Mouse (Mus musculus) forebrain, postnatal 0 days (tissue): Measurements from ENCODE around the gene Nxt1. TPM values are rescaled to one million over a fixed set of nuclear protein-coding genes. Genes with fewer than 3 reads are reported as not detected.

Experiments used
- ATAC-seq: fragments of 200-750 bp; cut with Nextera tagmentation; 2 replicates; pipeline ENCODE4 v1.8.0; 2017; ENCODE audit warnings: mild to moderate bottlenecking, moderate library complexity
- DNase-seq: peaks from one replicate; pipeline ENCODE4 v3.0.0-alpha.2; 2015
- H3K27ac ChIP-seq: fragments of 300-500 bp; sonication (generic); 2 replicates; pipeline ENCODE4 v1.5.1; 2014; ENCODE audit warnings: low read depth, mild to moderate bottlenecking, antibody characterized with exemption, low read length, moderate library complexity, mixed read lengths
- H3K27me3 ChIP-seq: fragments of 300-500 bp; sonication (generic); 2 replicates; pipeline ENCODE4 v1.6.1; 2014; ENCODE audit warnings: mild to moderate bottlenecking, low read length, mixed read lengths; ENCODE audit not compliant: insufficient read depth
- H3K36me3 ChIP-seq: fragments of 300-500 bp; sonication (generic); 2 replicates; pipeline ENCODE4 v1.6.1; 2014; ENCODE audit warnings: mild to moderate bottlenecking, moderate library complexity; ENCODE audit not compliant: insufficient read depth
- H3K4me1 ChIP-seq: fragments of 300-500 bp; sonication (generic); 2 replicates; pipeline ENCODE4 v1.6.1; 2014; ENCODE audit warnings: antibody characterized with exemption; ENCODE audit not compliant: insufficient read depth
- H3K4me2 ChIP-seq: fragments of 300-500 bp; sonication (generic); 2 replicates; pipeline ENCODE4 v1.6.1; 2014; ENCODE audit warnings: low read depth, mild to moderate bottlenecking, moderate library complexity
- H3K4me3 ChIP-seq: fragments of 300-500 bp; sonication (generic); 2 replicates; pipeline ENCODE4 v1.5.1; 2014; ENCODE audit warnings: low read depth, low read length, mixed read lengths
- H3K9ac ChIP-seq: fragments of 300-500 bp; sonication (generic); 2 replicates; pipeline ENCODE4 v1.6.1; 2014; ENCODE audit warnings: mild to moderate bottlenecking
- H3K9me3 ChIP-seq: fragments of 300-500 bp; sonication (generic); 2 replicates; pipeline ENCODE4 v1.6.1; 2016; ENCODE audit warnings: low read length
- CTCF ChIP-seq: sonication (generic); IDR thresholded peaks from 2 replicates; pipeline ENCODE4 v1.5.1; 2016; ENCODE audit warnings: antibody characterized with exemption, control low read depth, low read depth
- WGBS: fragments of 180-500 bp; shearing (Covaris S2); extraction: QIAGEN DNeasy Blood & Tissue Kit; methylation state at CpG from one replicate; pipeline ENCODE4 v1.1.7; 2014; 5-methylcytosine and 5-hydroxymethylcytosine counted together
- polyA plus RNA-seq: library from polyadenylated mRNA; unstranded; fragments of >200 nt; fragmentation: Nextera tagmentation; extraction: Ambion mirVana; gene quantifications from 2 replicates; pipeline ENCODE4 v1.2.1, GENCODE M21; 2015
- total RNA-seq: library from RNA; depleted of rRNA; stranded (reverse); fragments of >200 nt; gene quantifications from 2 replicates; pipeline ENCODE4 v1.2.3, GENCODE M21; 2014

Gene Nxt1
- total and polyA plus RNA-seq, 2 experiments from 2014 or later, result 29.6 to 34.6 TPM

DNA sequence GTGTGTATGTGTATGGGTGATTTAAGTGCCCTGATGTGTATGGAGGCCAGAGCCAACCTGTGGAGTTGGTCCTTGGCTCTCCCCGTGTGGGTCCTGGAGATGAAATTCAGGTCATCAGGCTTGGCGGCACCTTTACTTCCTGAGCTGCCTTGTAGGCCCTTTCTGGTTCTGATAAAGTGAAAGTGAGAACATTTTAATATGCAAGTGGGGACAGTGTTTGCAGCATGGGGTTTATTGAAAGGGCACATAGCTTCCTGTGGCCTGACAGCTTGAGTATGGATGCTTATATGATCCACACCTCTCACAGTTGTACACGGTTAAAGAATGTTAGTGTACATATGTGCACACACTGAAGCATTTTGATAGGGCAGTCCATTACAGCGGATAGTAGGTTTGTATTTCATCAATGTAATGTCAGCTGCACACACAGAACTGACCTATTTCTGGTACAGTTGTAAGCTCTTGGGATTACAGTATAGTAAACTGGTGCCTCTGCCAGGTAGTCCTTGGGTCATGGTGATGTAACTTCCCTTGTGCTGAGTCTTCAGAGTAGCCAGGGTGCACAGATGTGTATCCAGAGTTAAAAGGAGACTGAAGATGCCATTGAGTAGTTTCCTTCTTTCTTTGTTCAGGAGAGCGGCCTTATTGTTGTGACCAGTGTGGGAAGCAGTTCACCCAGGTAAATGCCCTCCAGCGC, 17.2 kb downstream of the Nxt1 start:
- Histone ChIP-seq H3K27ac (no peak overlapping the region), H3K4me2 (no peak overlapping the region), H3K4me3 (no peak overlapping the region), H3K4me1 (no peaks in the 10 kb centered on the region), H3K27me3 (no peaks in the 10 kb centered on the region), H3K9me3 (no peaks in the 10 kb centered on the region), H3K36me3 (peaks cover 70% of the 10 kb centered on the region), H3K9ac (no peak overlapping the region)
- TF ChIP-seq CTCF, result no peak
- no peak for DNase-seq
- ATAC-seq, result no peak
- 96% methylated on average over 6 of the region's 6 CpGs for WGBS

DNA sequence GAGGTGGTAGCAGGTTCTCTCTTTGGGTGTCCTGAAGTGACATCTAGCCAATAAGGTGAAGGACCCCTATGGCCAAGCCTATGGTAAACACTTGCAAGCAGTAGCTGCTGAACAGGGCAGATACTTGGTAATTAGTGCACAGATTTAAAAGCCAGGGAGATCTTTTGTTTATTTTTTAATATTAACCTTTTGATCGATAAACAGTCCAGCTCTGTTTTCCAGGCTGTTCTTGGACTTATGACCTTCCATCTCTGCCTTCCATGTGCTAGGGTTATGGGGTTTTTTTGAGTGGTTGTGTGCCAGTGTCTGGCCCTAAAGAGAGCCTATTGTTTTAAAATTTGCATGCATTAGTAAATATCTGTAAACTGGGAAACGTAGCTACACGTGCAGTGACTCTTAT, 17.9 kb downstream of the Nxt1 start:
- ATAC-seq, result no peak
- Histone ChIP-seq H3K4me3 (no peak overlapping the region), H3K27me3 (no peaks in the 10 kb centered on the region), H3K9ac (no peak overlapping the region), H3K4me1 (no peaks in the 10 kb centered on the region), H3K9me3 (no peaks in the 10 kb centered on the region), H3K27ac (no peak overlapping the region), H3K36me3 (peaks cover 69% of the 10 kb centered on the region), H3K4me2 (no peak overlapping the region)
- DNase-seq, result no peak
- WGBS, result 94% methylated on average over 3 of the region's 3 CpGs
- no peak for TF ChIP-seq CTCF

DNA sequence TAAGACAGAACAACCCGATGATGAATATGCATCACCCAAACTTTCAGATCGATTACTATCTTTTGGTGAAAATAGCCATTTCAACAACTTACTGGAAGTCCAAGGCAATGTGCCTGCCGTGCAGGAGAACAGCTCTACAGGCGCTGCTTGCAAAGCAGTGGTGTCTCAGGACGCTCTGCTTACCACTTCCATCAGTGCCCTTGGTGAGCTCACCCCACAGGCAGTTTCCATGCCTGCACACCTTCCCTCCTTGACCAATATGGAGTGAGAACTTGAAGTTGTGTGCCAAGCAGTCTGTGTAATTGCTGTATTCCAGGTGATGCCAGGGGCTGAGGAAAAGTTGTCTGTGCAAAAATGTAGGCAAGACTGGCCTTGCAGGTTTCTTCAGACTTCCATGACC, 18.4 kb downstream of the Nxt1 start:
- H3K9ac ChIP-seq, result no peak overlapping the region
- peaks cover 70% of the 10 kb centered on the region for H3K36me3 ChIP-seq
- no peaks in the 10 kb centered on the region for H3K9me3 ChIP-seq
- no peak for TF ChIP-seq CTCF
- 95% methylated on average over 5 of the region's 5 CpGs for WGBS
- ATAC-seq (no peak), DNase-seq (no peak)
- no peaks in the 10 kb centered on the region for H3K4me1 ChIP-seq
- H3K27ac ChIP-seq, result no peak overlapping the region
- H3K27me3 ChIP-seq, result no peaks in the 10 kb centered on the region
- H3K4me2 ChIP-seq, result no peak overlapping the region
- H3K4me3 ChIP-seq, result no peak overlapping the region

DNA sequence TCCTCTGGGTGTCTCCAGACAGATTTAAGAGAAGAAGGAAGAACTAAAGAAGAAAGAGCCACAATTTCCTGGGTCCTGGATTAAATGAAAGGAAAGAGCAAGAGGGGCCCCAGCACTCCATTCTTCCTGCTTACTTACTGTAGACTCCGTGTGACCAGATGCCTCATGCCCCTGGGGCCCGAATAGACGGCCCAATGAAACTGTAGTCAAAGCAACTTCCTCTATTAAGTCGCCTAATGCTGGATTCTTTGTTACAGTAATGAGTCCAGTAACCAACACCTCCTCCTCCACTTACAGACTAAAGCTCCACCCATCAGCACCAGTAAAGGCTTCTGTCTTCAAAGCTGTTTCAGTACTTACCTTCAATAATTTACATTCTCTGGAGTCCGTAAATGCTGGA, 26.2 kb downstream of the Nxt1 start:
- no peak for ATAC-seq
- Histone ChIP-seq H3K36me3 (peaks cover 59% of the 10 kb centered on the region), H3K4me2 (no peak overlapping the region), H3K4me3 (no peak overlapping the region), H3K27me3 (no peaks in the 10 kb centered on the region), H3K27ac (no peak overlapping the region), H3K4me1 (no peaks in the 10 kb centered on the region), H3K9me3 (no peaks in the 10 kb centered on the region), H3K9ac (no peak overlapping the region)
- TF ChIP-seq CTCF, result no peak
- 70% methylated on average over 5 of the region's 5 CpGs for WGBS
- DNase-seq, result no peak

DNA sequence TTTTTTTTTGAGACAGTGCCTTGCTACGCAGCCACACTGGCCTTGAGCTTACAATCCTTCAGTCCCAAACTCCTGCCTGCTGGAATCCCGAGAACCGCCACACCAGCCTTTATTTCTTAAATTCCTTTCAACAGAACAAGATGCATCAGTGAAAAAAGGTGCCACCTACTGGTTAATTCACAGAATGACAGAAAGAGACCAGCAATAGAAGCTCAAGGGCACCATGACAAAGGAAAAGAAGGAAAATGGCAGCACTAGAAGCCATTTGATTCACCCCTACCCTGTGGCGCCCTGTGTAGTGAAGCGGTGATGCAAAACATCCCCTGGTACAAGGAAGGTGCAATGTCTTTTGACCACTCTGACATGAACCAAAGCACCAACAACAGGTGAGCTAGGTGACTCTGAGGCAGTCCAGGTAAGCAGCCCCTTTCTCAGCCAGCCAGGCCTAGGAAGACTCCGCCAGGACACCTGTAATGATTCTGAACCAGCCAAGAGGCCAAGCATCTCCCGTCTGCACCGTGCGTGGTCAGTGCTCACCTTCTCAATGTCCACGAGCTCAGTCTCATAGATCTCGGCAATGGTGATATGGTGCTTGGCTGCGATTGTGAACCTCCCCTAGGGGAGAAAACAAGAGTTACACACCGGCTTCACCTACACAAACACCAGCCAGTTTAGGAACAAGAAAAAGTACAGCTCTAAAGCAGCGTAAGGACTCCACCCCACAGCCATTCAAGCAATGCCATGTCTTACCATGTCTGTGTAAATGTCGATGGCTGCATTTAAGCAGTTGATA, 34.2 kb downstream of the Nxt1 start:
- no peak overlapping the region for H3K4me3 ChIP-seq
- peak; percentile 66 for ATAC-seq
- peaks cover 22% of the 10 kb centered on the region for H3K36me3 ChIP-seq
- TF ChIP-seq CTCF, result peak; percentile 68
- no peaks in the 10 kb centered on the region for H3K27me3 ChIP-seq
- H3K4me1 ChIP-seq, result no peaks in the 10 kb centered on the region
- peak; percentile 55 for DNase-seq
- WGBS, result 73% methylated on average over 15 of the region's 15 CpGs
- no peak overlapping the region for H3K4me2 ChIP-seq
- no peak overlapping the region for H3K9ac ChIP-seq
- no peaks in the 10 kb centered on the region for H3K9me3 ChIP-seq
- no peak overlapping the region for H3K27ac ChIP-seq

DNA sequence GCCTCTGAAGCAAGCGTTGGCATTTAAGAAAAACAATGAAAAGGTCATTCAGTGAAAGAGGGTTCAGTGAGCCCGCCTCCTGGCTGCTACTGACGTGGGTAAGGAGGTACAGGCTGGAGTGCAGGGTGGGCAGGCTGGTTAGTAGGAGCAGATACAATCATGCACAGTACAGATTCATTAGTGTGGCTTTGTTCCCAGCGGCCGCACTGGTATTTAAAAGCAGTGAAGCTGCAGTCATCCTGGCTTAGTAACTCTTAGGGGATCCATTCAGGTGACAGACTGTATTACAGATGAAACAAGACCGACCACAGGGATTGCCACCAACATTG, 34.8 kb downstream of the Nxt1 start:
- 38% methylated on average over 6 of the region's 6 CpGs for WGBS
- Histone ChIP-seq H3K4me2 (no peak overlapping the region), H3K4me3 (no peak overlapping the region), H3K9me3 (no peaks in the 10 kb centered on the region), H3K27ac (no peak overlapping the region), H3K27me3 (no peaks in the 10 kb centered on the region), H3K36me3 (peaks cover 27% of the 10 kb centered on the region), H3K9ac (no peak overlapping the region), H3K4me1 (no peaks in the 10 kb centered on the region)
- DNase-seq (no peak), ATAC-seq (peak; percentile 36; the same call in 1 of the 2 replicates)
- TF ChIP-seq CTCF, result no peak

DNA sequence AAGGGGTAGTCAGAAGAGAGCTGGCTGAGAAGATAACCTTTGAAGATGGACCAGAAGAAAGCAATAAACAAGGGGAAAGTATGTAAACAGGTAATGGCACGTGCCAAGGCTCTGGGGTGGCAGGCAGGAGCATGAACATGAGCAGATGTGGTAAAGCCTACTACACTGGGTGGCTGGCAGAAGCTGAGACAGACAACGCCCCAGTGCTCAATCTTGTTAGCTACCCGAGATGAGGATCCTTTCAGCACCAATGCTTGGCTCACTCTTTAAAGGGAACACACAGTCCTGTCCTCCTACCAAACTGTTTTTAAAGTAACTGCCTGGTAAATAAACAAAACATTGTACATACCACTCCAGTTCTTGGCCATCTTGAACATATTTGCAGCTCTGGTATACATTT, 39.9 kb downstream of the Nxt1 start:
- TF ChIP-seq CTCF, result no peak
- Histone ChIP-seq H3K27ac (no peak overlapping the region), H3K9me3 (no peaks in the 10 kb centered on the region), H3K4me1 (no peaks in the 10 kb centered on the region), H3K4me2 (no peak overlapping the region), H3K4me3 (no peak overlapping the region), H3K27me3 (no peaks in the 10 kb centered on the region), H3K9ac (no peak overlapping the region), H3K36me3 (peaks cover 17% of the 10 kb centered on the region)
- DNase-seq (no peak), ATAC-seq (no peak)
- 92% methylated on average over 3 of the region's 3 CpGs for WGBS
